Mouse (Mus musculus) G1E (cell line): ENCODE measurements around the gene Polr3b.

ENCODE experiments used
- CTCF ChIP-seq: IDR thresholded peaks from 2 replicates; pipeline ENCODE4 v1.5.1; 2012; ENCODE audit warnings: low read depth, low read length, inconsistent platforms, mixed read lengths
- GATA1 ChIP-seq: IDR thresholded peaks from 2 replicates; pipeline ENCODE4 v1.6.1; 2012; ENCODE audit warnings: borderline replicate concordance, low read length, inconsistent platforms, mixed read lengths
- GATA2 ChIP-seq: IDR thresholded peaks from 2 replicates; pipeline ENCODE4 v1.6.1; 2012; ENCODE audit warnings: low read depth, low read length, inconsistent platforms, borderline replicate concordance
- POLR2AphosphoS5 ChIP-seq: IDR thresholded peaks from 2 replicates; pipeline ENCODE4 v1.6.1; 2012; ENCODE audit warnings: low read depth, low read length, inconsistent platforms; ENCODE audit not compliant: insufficient replicate concordance
- TAL1 ChIP-seq: conservative IDR thresholded peaks from 2 replicates; pipeline ENCODE4 v1.6.1; 2012; ENCODE audit warnings: low read depth, low read length, inconsistent platforms, mixed read lengths

GRCm38 (mm10) chr10:84615076-84615475 is 7.0 kb upstream of the Polr3b start:
- TF ChIP-seq CTCF, result no peak
- TF ChIP-seq GATA1, result no peak
- TF ChIP-seq POLR2AphosphoS5, result no peak
- no peak for TF ChIP-seq TAL1
- no peak for TF ChIP-seq GATA2
